Mouse (Mus musculus) lung, embryonic 15.5 days (tissue): ENCODE measurements at regions not wholly inside any gene's neighbourhood (a gene's known extent, or its start where the extent isn't known, plus 50 kb on each side); places are given as distances from the start of the nearest gene placed in this dataset.

ENCODE experiments used
- ATAC-seq: fragments of 200-750 bp; cut with Nextera tagmentation; 2 replicates; pipeline ENCODE4 v1.8.0; 2017; ENCODE audit warnings: moderate number of reproducible peaks, borderline replicate concordance; ENCODE audit not compliant: low FRiP score, low TSS enrichment; ENCODE audit errors: extremely low read depth
- H3K27ac ChIP-seq: fragments of 300-500 bp; sonication (generic); 2 replicates; pipeline ENCODE4 v1.5.1; 2015; ENCODE audit warnings: moderate library complexity, mild to moderate bottlenecking, inconsistent platforms
- H3K27me3 ChIP-seq: fragments of 300-500 bp; sonication (generic); 2 replicates; pipeline ENCODE4 v1.6.1; 2015; ENCODE audit warnings: inconsistent platforms
- H3K36me3 ChIP-seq: fragments of 300-500 bp; sonication (generic); 2 replicates; pipeline ENCODE4 v1.6.1; 2015; ENCODE audit warnings: inconsistent platforms
- H3K4me1 ChIP-seq: fragments of 300-500 bp; sonication (generic); 2 replicates; pipeline ENCODE4 v1.6.1; 2015; ENCODE audit warnings: inconsistent platforms
- H3K4me2 ChIP-seq: fragments of 300-500 bp; sonication (generic); 2 replicates; pipeline ENCODE4 v1.6.1; 2015; ENCODE audit warnings: inconsistent platforms, mild to moderate bottlenecking, moderate library complexity
- H3K4me3 ChIP-seq: fragments of 300-500 bp; sonication (generic); 2 replicates; pipeline ENCODE4 v1.5.1; 2015; ENCODE audit warnings: mild to moderate bottlenecking, inconsistent platforms
- H3K9ac ChIP-seq: fragments of 300-500 bp; sonication (generic); 2 replicates; pipeline ENCODE4 v1.6.1; 2015; ENCODE audit warnings: inconsistent platforms
- H3K9me3 ChIP-seq: fragments of 300-500 bp; sonication (generic); 2 replicates; pipeline ENCODE4 v1.6.1; 2016; ENCODE audit warnings: inconsistent platforms
- WGBS: fragments of 180-500 bp; shearing (Covaris S2); methylation state at CpG from one replicate; pipeline ENCODE4 v1.1.7; 2015; 5-methylcytosine and 5-hydroxymethylcytosine counted together

DNA sequence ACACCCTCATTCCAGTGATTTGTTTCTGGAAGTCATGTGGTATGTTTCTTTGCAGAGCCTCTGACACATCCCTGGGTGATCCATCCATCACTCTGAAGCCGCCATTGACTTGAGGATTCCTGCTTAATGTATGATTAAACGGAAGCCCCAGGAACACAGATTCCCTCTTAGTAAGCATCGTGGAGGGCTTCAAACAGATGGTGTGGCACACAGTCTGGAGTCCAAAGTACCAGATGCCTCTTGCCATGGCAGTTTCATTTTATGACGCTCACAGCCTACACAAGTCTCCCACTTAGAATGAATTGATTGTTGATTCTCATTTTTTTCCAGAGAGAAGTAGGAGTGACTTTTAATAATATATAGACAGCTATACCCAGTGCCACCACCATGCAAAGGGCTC is 668.3 kb downstream of the Tmem132b start:
- H3K9me3 ChIP-seq, result no peaks in the 10 kb centered on the region
- H3K36me3 ChIP-seq, result no peaks in the 10 kb centered on the region
- 45% methylated on average over 4 of the region's 4 CpGs for WGBS
- H3K9ac ChIP-seq, result no peak overlapping the region
- no peak overlapping the region for H3K4me2 ChIP-seq
- H3K27ac ChIP-seq, result no peak overlapping the region
- H3K27me3 ChIP-seq, result no peaks in the 10 kb centered on the region
- no peak overlapping the region for H3K4me3 ChIP-seq
- no peak for ATAC-seq
- H3K4me1 ChIP-seq, result no peaks in the 10 kb centered on the region

DNA sequence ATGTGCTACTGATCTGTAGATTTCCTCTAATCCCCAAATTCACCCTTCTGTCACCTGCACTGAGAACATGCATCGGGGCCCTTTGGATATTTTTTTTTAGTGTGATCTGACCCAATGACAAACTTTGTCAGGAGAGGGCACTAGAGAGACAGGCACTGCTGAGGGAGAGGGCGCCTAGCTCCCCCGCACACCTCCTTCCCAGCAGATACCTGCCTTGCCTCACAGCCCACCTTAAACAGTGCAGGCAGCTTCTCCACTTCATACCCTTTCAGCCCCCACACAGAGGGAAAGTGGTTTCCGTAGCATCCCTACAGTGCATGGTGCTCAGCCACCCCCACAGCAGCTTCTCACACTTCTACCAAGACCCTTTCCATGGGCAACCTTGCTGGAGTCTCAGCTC is 670.0 kb downstream of the Tmem132b start:
- WGBS, result 22% methylated on average over 4 of the region's 4 CpGs
- ATAC-seq, result no peak
- no peak overlapping the region for H3K4me2 ChIP-seq
- no peaks in the 10 kb centered on the region for H3K27me3 ChIP-seq
- H3K9me3 ChIP-seq, result no peaks in the 10 kb centered on the region
- H3K9ac ChIP-seq, result no peak overlapping the region
- no peak overlapping the region for H3K4me3 ChIP-seq
- H3K36me3 ChIP-seq, result no peaks in the 10 kb centered on the region
- no peak overlapping the region for H3K27ac ChIP-seq
- H3K4me1 ChIP-seq, result no peaks in the 10 kb centered on the region

DNA sequence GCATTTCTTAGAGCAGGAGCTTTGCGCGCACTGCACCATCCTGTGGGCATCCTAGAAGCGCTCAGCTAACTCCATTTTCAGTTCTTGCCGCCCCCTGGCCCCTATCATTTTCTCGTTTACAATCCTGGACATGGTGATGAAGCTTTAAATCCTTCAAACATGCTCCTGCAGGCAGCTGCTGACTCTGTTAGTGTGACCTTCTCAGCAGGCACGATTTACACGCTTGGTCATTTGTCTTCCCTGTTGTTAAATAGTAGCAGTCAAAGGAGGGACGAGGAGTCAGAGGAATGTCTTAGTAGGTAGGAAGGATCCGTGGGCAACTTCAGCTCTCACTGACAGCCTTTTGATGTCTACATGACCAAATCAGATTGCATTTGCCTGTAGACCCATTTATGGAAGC is 670.4 kb downstream of the Tmem132b start:
- H3K4me1 ChIP-seq, result no peaks in the 10 kb centered on the region
- H3K9me3 ChIP-seq, result no peaks in the 10 kb centered on the region
- no peaks in the 10 kb centered on the region for H3K36me3 ChIP-seq
- no peak overlapping the region for H3K9ac ChIP-seq
- no peak for ATAC-seq
- H3K27ac ChIP-seq, result no peak overlapping the region
- no peak overlapping the region for H3K4me2 ChIP-seq
- no peak overlapping the region for H3K4me3 ChIP-seq
- 24% methylated on average over 9 of the region's 9 CpGs for WGBS
- H3K27me3 ChIP-seq, result no peaks in the 10 kb centered on the region

DNA sequence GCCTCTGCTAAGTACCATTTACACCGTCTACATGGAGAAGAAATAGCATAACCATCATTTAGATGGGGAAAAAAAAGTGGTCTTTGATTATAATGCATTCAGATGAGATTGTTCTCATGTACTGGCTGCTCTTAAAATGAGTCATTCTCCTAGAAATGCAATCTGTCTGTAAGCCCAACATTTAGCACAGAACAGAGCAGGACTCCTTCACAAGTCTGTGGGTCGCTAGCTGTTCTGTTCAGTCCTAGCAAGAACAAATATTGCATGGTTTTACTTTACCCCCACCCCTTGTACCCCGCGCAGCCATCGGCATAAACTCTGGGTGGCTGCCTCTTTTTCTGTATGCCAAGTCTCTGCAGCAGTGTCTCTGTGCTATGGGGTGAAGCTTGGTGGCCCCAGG is 685.4 kb downstream of the Tmem132b start:
- no peak overlapping the region for H3K9ac ChIP-seq
- no peak overlapping the region for H3K4me2 ChIP-seq
- no peaks in the 10 kb centered on the region for H3K36me3 ChIP-seq
- no peaks in the 10 kb centered on the region for H3K9me3 ChIP-seq
- H3K27me3 ChIP-seq, result no peaks in the 10 kb centered on the region
- H3K4me3 ChIP-seq, result no peak overlapping the region
- H3K4me1 ChIP-seq, result no peaks in the 10 kb centered on the region
- no peak overlapping the region for H3K27ac ChIP-seq
- ATAC-seq, result no peak
- WGBS, result 83% methylated on average over 5 of the region's 5 CpGs

DNA sequence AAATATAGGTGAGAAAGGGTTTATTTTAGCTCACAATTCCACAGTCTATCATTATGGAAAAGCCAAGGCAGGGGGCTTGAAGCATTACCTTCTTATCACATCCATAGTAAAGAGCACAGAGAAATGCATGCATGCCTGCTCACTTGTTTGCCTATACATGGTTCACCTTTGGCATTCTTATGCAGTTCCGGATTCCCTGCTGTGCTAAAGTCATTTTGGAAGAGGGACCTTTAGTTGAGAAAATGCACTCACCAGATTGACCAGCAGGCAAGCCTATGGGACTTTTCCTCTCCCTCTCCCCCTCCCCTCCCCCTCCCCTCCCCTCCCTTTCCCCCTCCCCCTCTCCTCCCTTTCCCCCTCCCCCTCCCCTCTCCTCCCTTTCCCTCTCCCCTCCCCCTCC is 686.2 kb downstream of the Tmem132b start:
- ATAC-seq, result no peak
- no peaks in the 10 kb centered on the region for H3K4me1 ChIP-seq
- no peaks in the 10 kb centered on the region for H3K9me3 ChIP-seq
- no peak overlapping the region for H3K4me2 ChIP-seq
- no peak overlapping the region for H3K4me3 ChIP-seq
- H3K9ac ChIP-seq, result no peak overlapping the region
- no peak overlapping the region for H3K27ac ChIP-seq
- no peaks in the 10 kb centered on the region for H3K36me3 ChIP-seq
- no peaks in the 10 kb centered on the region for H3K27me3 ChIP-seq
- 67% methylated on average over 1 of the region's 1 CpGs for WGBS

DNA sequence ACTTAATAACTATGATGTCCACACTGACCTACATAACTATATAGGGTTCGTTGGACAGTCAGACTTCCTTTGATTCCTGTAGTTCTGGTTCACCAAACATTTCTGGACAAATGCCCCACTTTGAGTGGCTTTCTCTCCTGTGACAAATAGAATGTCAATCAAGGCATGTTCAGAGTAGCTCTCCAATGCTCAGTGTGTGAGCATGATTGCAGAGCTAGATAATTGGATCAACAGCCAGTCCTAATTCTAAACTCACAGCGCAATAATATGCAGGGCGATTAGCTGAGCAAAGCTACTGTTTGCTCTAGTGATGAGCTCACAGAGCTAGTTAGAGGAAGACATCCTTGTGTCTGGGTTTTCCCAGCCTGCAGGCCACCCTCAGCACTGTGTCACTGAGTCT is 692.1 kb downstream of the Tmem132b start:
- ATAC-seq, result no peak
- Histone ChIP-seq H3K4me3 (no peak overlapping the region), H3K9me3 (no peaks in the 10 kb centered on the region), H3K27ac (no peak overlapping the region), H3K36me3 (no peaks in the 10 kb centered on the region), H3K4me1 (no peaks in the 10 kb centered on the region), H3K4me2 (no peak overlapping the region), H3K9ac (no peak overlapping the region), H3K27me3 (no peaks in the 10 kb centered on the region)
- WGBS, result 83% methylated on average over 3 of the region's 3 CpGs

DNA sequence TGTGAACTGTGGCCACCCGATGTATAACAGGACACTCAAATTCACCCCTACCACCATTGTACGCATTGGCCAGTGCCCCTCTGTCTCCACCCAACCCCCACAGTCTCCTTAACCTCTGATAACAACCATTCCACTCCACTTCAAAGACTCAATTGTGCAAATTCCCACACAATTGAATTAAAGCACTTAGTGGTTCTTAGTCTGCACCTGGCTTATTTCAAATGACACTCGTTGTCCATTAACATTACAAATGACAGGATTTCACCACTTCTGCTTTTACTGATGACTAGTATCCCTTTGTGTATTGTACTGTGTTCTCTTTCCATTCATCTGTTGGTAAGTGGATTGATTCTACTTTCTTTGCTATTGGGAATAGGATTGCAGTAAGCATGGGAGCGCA is 699.2 kb downstream of the Tmem132b start:
- H3K4me3 ChIP-seq, result no peak overlapping the region
- no peaks in the 10 kb centered on the region for H3K4me1 ChIP-seq
- 58% methylated on average over 4 of the region's 4 CpGs for WGBS
- H3K9ac ChIP-seq, result no peak overlapping the region
- no peaks in the 10 kb centered on the region for H3K9me3 ChIP-seq
- H3K27me3 ChIP-seq, result no peaks in the 10 kb centered on the region
- no peak overlapping the region for H3K4me2 ChIP-seq
- no peak overlapping the region for H3K27ac ChIP-seq
- no peak for ATAC-seq
- no peaks in the 10 kb centered on the region for H3K36me3 ChIP-seq

DNA sequence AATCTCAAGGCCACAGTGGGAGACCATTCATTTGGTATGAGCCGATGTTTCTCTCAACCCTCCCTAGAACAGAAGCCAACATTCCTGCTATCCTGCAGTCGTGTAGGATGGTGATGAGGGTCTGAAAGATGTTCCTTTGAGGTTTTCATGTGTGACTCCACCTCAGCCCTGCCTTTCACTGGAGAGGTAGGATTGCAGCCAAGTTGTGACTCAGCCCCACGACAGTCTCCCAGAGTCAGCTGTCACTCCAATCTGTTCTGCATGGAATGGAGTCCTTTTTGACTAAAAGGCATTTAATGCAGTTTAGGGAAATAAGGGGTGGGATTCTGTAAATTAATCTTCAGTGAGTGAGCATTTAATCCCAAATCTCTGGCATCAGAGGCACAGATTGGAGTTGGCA is 706.5 kb downstream of the Tmem132b start:
- Histone ChIP-seq H3K27ac (no peak overlapping the region), H3K9me3 (no peaks in the 10 kb centered on the region), H3K4me1 (no peaks in the 10 kb centered on the region), H3K36me3 (no peaks in the 10 kb centered on the region), H3K9ac (no peak overlapping the region), H3K27me3 (no peaks in the 10 kb centered on the region), H3K4me3 (no peak overlapping the region), H3K4me2 (no peak overlapping the region)
- WGBS, result 69% methylated on average over 3 of the region's 3 CpGs
- ATAC-seq, result no peak

DNA sequence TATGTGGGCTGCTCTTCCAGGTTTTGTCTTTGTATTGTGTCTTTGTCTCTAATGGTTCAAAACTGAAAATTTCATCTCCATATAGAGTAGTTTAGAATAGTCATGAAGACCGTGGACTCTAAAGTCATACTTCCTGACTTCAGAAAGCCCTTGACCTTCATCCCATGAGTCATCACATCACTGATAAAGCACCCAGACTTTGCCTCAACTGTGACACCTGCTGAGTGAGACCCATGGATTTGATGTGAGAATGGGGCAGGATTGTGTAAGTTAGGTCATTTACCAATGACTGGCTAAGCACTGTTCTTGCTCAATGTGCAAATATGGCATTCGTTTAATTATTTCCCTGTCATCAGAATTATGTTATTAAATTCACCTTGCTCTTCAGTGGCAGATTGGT is 714.2 kb downstream of the Tmem132b start:
- Histone ChIP-seq H3K4me2 (no peak overlapping the region), H3K9ac (no peak overlapping the region), H3K9me3 (no peaks in the 10 kb centered on the region), H3K27me3 (no peaks in the 10 kb centered on the region), H3K4me3 (no peak overlapping the region), H3K27ac (no peak overlapping the region), H3K36me3 (no peaks in the 10 kb centered on the region), H3K4me1 (no peaks in the 10 kb centered on the region)
- no peak for ATAC-seq
- 72% methylated on average over 2 of the region's 2 CpGs for WGBS

DNA sequence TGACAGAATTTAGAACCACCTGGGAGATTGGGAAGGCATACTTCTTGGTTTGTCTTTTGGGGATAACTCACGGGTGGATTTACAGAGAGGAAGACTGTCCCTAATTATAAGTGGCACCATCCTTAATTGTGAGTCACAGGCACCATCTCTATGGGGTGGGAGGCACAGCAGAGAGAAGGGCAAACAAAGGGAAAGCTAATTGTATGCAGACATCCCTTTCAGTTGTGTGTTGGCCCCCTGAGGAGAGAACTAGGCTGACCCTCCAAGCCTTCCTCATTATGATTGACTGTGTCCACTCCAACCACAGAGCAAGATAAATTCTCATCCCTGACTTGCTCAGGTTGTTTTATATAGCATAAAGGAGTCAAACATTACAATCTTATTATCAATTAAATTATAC is 718.8 kb downstream of the Tmem132b start:
- Histone ChIP-seq H3K27ac (no peak overlapping the region), H3K4me2 (no peak overlapping the region), H3K9me3 (no peaks in the 10 kb centered on the region), H3K36me3 (no peaks in the 10 kb centered on the region), H3K9ac (no peak overlapping the region), H3K4me3 (no peak overlapping the region), H3K4me1 (no peaks in the 10 kb centered on the region), H3K27me3 (no peaks in the 10 kb centered on the region)
- no peak for ATAC-seq
- WGBS, result 56% methylated on average over 1 of the region's 1 CpGs

DNA sequence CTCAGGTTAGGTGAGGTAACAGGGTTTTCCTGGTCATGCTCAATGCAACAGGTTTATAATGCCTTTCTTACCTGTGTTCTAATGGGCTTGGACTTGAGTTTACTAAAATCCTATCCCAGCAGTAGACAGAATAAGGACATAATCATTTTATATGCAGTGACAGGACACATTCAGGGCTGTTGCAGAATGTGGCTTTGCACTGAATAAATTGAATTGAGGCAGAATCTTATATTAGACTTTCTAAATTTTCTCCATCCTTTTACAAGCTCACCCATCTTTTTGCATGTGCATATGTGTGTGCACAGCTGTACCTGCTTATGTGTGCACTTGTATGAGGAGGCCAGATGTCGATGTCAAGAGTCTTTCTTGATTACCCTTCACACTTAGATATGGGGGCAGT is 723.1 kb downstream of the Tmem132b start:
- H3K27ac ChIP-seq, result no peak overlapping the region
- H3K4me1 ChIP-seq, result no peaks in the 10 kb centered on the region
- H3K9ac ChIP-seq, result no peak overlapping the region
- 60% methylated on average over 1 of the region's 1 CpGs for WGBS
- no peaks in the 10 kb centered on the region for H3K27me3 ChIP-seq
- H3K4me3 ChIP-seq, result no peak overlapping the region
- H3K4me2 ChIP-seq, result no peak overlapping the region
- peaks cover 3% of the 10 kb centered on the region; the same call in 1 of the 2 replicates for H3K9me3 ChIP-seq
- H3K36me3 ChIP-seq, result no peaks in the 10 kb centered on the region
- ATAC-seq, result no peak

DNA sequence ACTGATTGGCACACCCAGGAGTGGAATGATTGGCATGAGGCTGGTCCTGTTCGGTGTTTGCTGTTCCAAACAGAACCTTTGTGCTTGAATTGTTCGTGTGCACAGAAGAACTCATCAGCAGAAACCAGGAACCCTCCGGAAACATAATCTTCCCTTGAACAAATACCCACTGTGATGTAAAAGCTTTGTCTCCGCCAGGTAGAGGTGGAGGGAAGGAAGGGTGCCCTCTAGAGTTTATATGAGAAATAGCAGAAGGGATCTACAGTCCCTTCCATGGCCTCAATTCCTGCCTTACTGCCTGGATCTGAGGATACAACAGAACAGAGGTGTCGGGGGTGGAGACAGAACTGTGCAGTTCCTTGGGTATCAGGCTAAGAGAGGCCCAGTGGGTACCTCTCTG is 726.3 kb downstream of the Tmem132b start:
- H3K36me3 ChIP-seq, result no peaks in the 10 kb centered on the region
- no peaks in the 10 kb centered on the region for H3K4me1 ChIP-seq
- 63% methylated on average over 5 of the region's 5 CpGs for WGBS
- no peaks in the 10 kb centered on the region for H3K27me3 ChIP-seq
- H3K4me2 ChIP-seq, result no peak overlapping the region
- ATAC-seq, result no peak
- no peak overlapping the region for H3K4me3 ChIP-seq
- H3K9me3 ChIP-seq, result peaks cover 3% of the 10 kb centered on the region; the same call in 1 of the 2 replicates
- no peak overlapping the region for H3K9ac ChIP-seq
- no peak overlapping the region for H3K27ac ChIP-seq

DNA sequence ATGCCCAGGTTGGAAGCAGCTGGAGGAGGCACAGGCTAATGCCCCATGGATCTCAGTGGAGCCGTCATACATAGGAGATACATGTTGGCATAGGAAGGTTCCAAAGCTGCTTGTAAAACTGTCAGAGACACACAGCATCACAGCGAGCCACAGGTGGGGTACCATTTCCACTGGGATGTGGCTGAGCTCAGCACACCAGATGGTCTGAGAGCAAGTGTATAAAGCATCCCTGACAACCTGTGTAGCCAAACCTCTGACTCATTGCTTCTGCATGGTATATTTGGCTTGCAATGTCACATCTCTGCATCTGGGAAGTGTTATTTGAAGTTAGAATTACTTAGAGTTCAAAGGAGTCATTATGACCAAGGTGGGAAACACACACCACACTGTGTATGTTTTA is 734.9 kb downstream of the Tmem132b start:
- ATAC-seq, result no peak
- Histone ChIP-seq H3K9me3 (no peaks in the 10 kb centered on the region), H3K4me3 (no peak overlapping the region), H3K9ac (no peak overlapping the region), H3K4me1 (no peaks in the 10 kb centered on the region), H3K36me3 (no peaks in the 10 kb centered on the region), H3K4me2 (no peak overlapping the region), H3K27ac (no peak overlapping the region), H3K27me3 (no peaks in the 10 kb centered on the region)
- WGBS, result 79% methylated on average over 2 of the region's 2 CpGs
